Mouse (Mus musculus): ENCODE results near the gene Ap3s2.

- TF ChIP-seq MYOD1 (IDR thresholded peaks at IDR 0.05; ENCODE audit: control insufficient read depth, insufficient read length, low read depth) (no peak), CTCF (IDR thresholded peaks at IDR 0.05; ENCODE audit: control insufficient read depth, insufficient read depth, insufficient read length) (no peak), MYOG (IDR thresholded peaks at IDR 0.05; ENCODE audit: control insufficient read depth, extremely low read depth, insufficient read length) (no peak), MAX (IDR thresholded peaks at IDR 0.05) (no peak), FOSL1 (IDR thresholded peaks at IDR 0.05; ENCODE audit: insufficient read depth, low read length, poor library complexity, severe bottlenecking) (no peak)
These were observed 34.4 kb upstream of the Ap3s2 start for GRCm38 (mm10) chr7:79954890-79955289.
